Mouse (Mus musculus): Measurements from ENCODE around the gene Mgst3.

Mgst3 gene

GRCm38 (mm10) chr1:167393683-167394492 lies at the start of gene Mgst3:
Gene Mgst3 (minus strand): TSS chr1:167393841.
- in situ Hi-C loops (cut with MboI): no loop called here

- in situ Hi-C loops (cut with MboI): no loop called here
Measured at GRCm38 (mm10) chr1:167438231-167438885, 44.7 kb upstream of the Mgst3 start.

- in situ Hi-C loops (cut with MboI): no loop called here
Measured at GRCm38 (mm10) chr1:167437091-167437490, 43.5 kb upstream of the Mgst3 start.

GRCm38 (mm10) chr1:167436186-167436975 lies 42.7 kb upstream of the Mgst3 start:
- in situ Hi-C loops (cut with MboI): no loop called here

GRCm38 (mm10) chr1:167434931-167435330 lies 41.3 kb upstream of the Mgst3 start:
- in situ Hi-C loops (cut with MboI): no loop called here

GRCm38 (mm10) chr1:167430976-167431676 lies 37.5 kb upstream of the Mgst3 start:
- in situ Hi-C loops (cut with MboI): no loop called here

GRCm38 (mm10) chr1:167426681-167427080 lies 33.0 kb upstream of the Mgst3 start:
- in situ Hi-C loops (cut with MboI): no loop called here

- in situ Hi-C loops (cut with MboI): no loop called here
Measured at GRCm38 (mm10) chr1:167425572-167425971, 31.9 kb upstream of the Mgst3 start.

GRCm38 (mm10) chr1:167422501-167423240 lies 29.0 kb upstream of the Mgst3 start:
- in situ Hi-C loops (cut with MboI): no loop called here

GRCm38 (mm10) chr1:167414846-167415245 lies 21.2 kb upstream of the Mgst3 start:
- in situ Hi-C loops (cut with MboI): no loop called here

- in situ Hi-C loops (cut with MboI): no loop called here
Measured at GRCm38 (mm10) chr1:167411991-167412715, 18.5 kb upstream of the Mgst3 start.

GRCm38 (mm10) chr1:167409601-167410000 lies 16.0 kb upstream of the Mgst3 start:
- in situ Hi-C loops (cut with MboI): no loop called here

- in situ Hi-C loops (cut with MboI): no loop called here
Measured at GRCm38 (mm10) chr1:167405237-167405636, 11.6 kb upstream of the Mgst3 start.

- in situ Hi-C loops (cut with MboI): no loop called here
Measured at GRCm38 (mm10) chr1:167393281-167393680, 360 bp downstream of the Mgst3 start.

GRCm38 (mm10) chr1:167392687-167393086 lies 954 bp downstream of the Mgst3 start:
- in situ Hi-C loops (cut with MboI): no loop called here

GRCm38 (mm10) chr1:167392031-167392640 lies 1.5 kb downstream of the Mgst3 start:
- in situ Hi-C loops (cut with MboI): no loop called here

GRCm38 (mm10) chr1:167391241-167391640 lies 2.4 kb downstream of the Mgst3 start:
- in situ Hi-C loops (cut with MboI): no loop called here

- in situ Hi-C loops (cut with MboI): no loop called here
Measured at GRCm38 (mm10) chr1:167390381-167390780, 3.3 kb downstream of the Mgst3 start.

- in situ Hi-C loops (cut with MboI): no loop called here
Measured at GRCm38 (mm10) chr1:167389584-167389983, 4.1 kb downstream of the Mgst3 start.

GRCm38 (mm10) chr1:167388571-167388970 lies 5.1 kb downstream of the Mgst3 start:
- in situ Hi-C loops (cut with MboI): no loop called here

Data from mature B cell (primary cell).